Mouse (Mus musculus) layer of hippocampus, postnatal 25 days (tissue): Measurements from ENCODE around the gene Csf3. TPM values are rescaled to one million over a fixed set of nuclear protein-coding genes. Genes with fewer than 3 reads are reported as not detected.
A peak's percentile ranks its signal among the peaks of the same experiment; 100 is the strongest.
"Not testable (repeated sequence)": the region's sequence is repeated elsewhere in the genome, so short reads cannot be mapped to it uniquely, and the experiment has no call there.

Source experiments
- DNase-seq, 2 experiments: peaks; one replicate each; pipeline ENCODE4 v3.0.0; 2022; ENCODE audit warnings: mixed read lengths in 2 of 2, low spot score in 1 of 2; ENCODE audit errors: extremely low spot score in 1 of 2
- total RNA-seq, 2 experiments: library from RNA; stranded (reverse); gene quantifications; 2 replicates each; pipeline ENCODE4 v1.2.3; 2021

The Csf3 gene
- total RNA-seq, result not detected

DNA sequence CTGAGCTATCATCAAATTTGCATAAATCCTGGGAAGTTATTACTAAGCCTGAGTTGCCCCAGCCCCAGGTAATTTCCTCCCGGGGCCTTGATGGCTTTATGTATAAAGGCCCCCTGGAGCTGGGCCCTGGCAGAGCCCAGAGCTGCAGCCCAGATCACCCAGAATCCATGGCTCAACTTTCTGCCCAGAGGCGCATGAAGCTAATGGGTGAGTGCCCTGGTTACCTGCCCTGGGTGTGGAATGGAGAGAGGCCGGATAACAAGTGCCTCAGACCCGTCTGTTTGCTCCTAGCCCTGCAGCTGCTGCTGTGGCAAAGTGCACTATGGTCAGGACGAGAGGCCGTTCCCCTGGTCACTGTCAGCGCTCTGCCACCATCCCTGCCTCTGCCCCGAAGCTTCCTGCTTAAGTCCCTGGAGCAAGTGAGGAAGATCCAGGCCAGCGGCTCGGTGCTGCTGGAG, at the start of gene Csf3:
TSS of gene Csf3 (plus strand) at position 51 of the 458 bp plus-strand sequence.
- DNase-seq, result no peak

GRCm38 (mm10) chr11:98655076-98655475, 46.0 kb upstream of the Csf3 start:
- DNase-seq, result peak in 1 of 2 experiments; percentile 39

DNA sequence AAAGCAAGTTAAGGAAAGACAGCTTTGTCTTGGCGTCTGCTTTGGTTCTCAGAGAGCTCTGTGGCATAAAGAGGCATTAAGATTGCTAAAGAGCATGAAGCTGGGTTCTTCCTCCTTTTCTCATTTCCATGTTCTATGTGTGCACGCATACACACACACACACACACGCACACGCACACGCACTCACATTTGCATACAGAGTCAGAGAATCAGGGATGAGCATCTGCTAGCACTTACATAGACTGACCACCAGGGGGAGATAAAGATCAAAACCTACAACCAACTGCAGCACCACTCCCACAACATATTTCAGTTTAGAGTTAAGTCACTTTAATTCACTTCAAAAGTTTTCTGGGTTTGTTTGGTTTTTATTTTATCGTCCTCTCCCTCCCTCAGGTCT, 40.5 kb upstream of the Csf3 start:
- DNase-seq, result peak in 1 of 2 experiments; percentile 14

- no peak for DNase-seq
These were observed 37.0 kb upstream of the Csf3 start, which contains the start of gene Gsdma for GRCm38 (mm10) chr11:98664091-98664490. Gsdma (plus strand) TSS chr11:98664351.

DNA sequence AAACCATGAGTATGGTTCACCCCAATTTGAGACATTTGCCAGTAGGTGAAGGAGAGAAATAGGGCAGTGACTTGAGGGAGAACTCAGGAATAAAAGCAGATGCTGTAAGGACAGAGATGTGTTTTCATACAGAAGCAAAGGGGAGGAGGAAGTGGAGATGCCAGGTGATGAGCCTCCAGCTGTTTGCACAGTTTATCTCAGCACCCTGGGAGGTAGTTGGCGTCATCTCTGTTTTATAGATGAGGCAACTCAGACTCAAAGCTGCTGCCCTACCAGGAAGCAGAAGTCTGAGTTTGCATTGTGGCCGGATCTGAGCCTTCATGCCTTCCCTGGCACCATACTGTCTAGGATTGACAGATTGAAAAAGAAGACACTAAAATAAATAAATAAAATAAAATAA, 32.1 kb upstream of the Csf3 start:
- DNase-seq, result no peak

DNA sequence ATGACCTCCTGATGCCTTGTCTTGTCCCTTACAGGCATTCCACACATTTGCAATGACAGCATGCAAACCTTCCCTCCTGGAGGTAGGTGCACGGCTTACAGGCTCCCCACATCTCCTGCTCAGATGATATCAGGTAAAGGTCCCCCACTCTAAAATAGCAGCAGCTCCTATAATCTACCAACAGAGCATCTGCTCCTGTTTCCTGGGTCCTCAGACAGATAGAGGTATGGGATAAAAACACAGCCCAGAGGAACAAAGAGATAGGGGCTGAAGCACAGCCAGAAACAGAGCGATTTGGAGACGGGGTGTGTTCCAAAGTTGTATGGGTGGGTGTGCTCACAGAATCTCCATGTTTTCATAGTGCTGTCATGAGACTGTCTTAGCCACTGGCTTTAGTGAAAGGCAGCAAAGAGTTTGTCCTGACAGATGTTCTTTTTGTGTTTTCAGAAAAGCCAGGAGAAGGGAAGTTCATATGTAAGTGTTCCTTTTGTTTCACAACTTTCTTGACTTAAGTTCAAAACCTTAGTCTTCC, 29.7 kb upstream of the Csf3 start:
- no peak for DNase-seq

- DNase-seq, result no peak
These were observed 29.2 kb upstream of the Csf3 start for GRCm38 (mm10) chr11:98671857-98672256.

GRCm38 (mm10) chr11:98672482-98672881, 28.6 kb upstream of the Csf3 start:
- DNase-seq, result no peak

DNA sequence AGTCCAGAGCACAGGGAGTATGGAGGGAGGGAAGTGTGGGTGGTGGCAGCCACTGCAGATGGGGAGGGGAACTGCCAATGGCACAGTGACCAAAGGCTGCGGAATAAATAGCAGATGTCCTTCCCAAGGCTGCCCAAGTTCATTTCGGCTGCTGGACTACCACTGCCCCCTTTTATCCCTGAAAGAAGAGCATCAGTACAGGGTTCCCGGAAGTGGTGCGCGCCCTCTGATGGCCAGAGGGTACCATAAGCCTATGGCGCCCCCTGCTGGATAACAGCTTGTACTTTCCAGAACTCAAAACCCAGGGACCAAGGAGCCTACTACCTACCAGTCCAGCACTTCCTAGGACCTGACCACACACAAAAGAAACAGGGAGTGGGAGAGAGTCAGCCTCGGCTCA, 27.9 kb upstream of the Csf3 start:
- peak; percentile 22 to 48 for DNase-seq

DNA sequence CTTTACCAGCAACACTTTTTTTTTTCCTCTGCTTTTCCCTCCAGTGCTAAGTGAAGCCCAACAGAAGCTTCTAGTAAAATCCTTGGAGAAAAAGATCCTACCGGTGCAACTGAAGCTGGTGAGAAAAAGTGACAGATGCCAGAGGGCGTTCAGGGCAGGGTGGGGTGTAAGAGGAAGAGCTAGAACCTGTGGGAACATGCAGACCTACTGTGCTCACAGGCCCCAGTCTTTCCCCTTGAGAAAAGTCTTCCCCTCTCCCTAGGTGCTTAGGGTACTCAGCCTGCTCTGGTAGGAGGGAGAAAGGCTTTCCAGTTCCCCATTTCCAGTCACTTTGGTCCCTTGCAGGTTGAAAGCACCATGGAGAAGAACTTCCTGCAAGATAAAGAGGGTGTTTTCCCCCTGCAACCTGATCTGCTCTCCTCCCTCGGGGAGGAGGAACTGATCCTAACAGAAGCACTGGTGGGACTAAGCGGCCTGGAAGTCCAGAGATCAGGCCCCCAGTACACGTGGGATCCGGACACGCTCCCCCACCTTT, 25.2 kb upstream of the Csf3 start:
- no peak for DNase-seq

DNA sequence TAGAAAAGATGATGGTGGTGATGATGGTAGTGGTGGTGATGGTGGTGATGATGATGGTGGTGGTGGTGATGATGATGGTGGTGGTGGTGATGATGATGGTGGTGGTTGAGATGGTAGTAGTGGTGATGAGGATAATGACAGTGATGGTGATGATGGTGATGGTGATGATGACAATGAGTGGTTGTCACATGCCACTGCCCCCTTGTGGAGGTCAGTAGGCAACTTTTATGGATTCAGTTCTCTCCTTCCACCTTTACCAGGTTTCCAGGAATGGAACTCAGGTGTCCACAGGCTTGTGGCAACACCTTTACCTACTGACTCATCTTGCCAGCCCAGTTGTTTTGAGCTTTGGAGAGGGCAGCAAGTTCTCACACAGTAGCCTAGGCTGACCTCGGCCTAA, 21.0 kb upstream of the Csf3 start:
- no peak for DNase-seq

DNA sequence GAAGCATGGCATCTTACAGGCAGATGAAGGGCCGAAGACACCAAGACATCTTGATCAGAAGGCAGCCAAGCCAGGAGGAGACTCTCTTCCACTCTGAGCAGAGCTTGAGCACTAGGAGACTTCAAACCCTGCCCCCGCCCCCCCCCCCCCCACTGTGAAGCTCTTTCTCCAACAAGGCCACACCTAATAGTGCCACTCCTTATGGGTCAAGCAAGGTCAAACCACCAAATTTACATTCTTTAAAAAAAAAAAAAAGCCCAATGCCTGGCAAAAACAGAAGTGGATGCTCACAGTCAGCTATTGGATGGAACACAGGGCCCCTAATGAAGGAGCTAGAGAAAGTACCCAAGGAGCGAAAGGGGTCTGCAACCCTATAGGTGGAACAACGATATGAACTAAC, 20.5 kb upstream of the Csf3 start:
- not testable (repeated sequence) for DNase-seq

GRCm38 (mm10) chr11:98681186-98681585, 19.9 kb upstream of the Csf3 start:
- DNase-seq, result no peak

- peak; percentile 94 to 96 for DNase-seq
These were observed 19.0 kb upstream of the Csf3 start, which contains the start of gene Psmd3 for GRCm38 (mm10) chr11:98681786-98682745. Psmd3 (plus strand) TSS chr11:98682554.

DNA sequence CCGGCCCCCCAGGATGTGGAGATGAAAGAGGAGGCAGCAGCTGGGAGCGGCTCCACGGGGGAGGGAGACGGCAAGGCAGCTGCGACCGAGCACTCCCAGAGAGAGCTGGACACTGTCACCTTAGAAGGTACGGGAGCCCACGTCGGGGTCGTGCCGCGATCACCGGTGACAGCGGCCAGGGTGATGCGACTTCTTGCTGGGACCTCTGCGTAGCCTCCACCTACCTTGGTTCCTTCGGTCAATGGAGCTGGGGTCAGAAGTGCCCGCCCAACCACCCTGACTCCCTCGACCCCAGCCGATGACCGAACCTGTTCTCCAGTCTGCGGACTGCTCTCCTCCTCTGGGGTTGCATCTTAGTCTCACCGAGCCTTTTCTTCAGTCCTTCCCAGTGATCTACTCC, 18.3 kb upstream of the Csf3 start:
- no peak for DNase-seq

DNA sequence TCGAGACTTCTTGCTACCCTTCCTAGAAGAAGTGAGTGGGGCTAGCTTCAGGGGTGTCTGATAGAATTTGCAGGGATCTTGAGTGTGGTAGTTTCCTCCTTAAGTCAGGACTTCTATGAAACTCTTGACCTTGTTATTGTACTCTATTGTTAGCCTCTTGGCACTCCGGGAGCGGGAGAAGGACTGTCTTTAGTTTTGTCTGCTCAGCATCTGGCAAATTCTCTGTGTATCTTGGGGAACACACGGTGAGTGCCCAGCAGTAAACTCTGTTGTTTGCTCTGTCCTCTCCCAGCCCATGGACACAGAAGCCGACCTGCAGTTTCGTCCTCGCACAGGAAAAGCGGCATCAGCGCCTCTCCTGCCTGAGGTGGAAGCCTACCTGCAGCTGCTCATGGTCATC, 15.4 kb upstream of the Csf3 start:
- no peak for DNase-seq

DNA sequence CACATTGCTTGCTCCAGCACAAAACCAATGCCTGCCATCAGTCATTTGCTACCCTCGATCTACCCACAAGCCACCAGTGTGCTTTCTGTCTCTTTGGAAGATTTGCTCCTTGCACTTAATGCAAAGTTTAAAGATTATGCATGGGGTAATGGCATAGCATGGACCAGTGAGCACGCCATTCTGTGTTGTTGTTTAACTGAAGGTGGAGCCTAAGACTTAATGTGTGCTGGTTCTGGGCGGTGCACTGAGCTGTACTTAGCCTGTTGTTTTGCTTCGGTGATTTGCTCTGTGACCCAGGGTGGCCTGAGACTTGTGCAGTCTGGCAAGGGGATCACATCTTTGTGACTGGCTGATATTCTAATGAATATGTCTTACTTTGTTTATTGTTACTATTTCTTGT, 14.1 kb upstream of the Csf3 start:
- DNase-seq, result no peak

- no peak for DNase-seq
These were observed 13.1 kb upstream of the Csf3 start for GRCm38 (mm10) chr11:98688009-98688408.

- DNase-seq, result no peak
These were observed 7.9 kb upstream of the Csf3 start for GRCm38 (mm10) chr11:98693201-98693600.

DNA sequence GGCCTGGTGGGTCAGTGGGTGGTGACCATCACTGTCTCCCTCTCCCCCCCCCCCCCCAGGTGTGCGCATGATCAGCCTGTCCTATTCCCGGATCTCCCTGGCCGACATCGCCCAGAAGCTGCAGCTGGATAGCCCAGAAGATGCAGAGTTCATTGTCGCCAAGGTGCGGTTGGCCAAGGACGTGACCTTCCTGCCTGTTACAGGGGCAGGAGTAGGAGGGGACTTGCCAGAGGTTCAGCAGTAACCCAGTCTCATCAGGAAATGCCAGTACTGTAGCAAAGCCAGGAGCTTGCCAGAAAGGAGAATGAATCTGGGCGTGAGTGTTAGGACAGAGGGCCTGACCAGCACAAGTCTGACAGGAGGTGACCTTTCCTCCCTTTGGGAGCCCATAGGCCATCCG, 7.3 kb upstream of the Csf3 start:
- DNase-seq, result no peak

DNA sequence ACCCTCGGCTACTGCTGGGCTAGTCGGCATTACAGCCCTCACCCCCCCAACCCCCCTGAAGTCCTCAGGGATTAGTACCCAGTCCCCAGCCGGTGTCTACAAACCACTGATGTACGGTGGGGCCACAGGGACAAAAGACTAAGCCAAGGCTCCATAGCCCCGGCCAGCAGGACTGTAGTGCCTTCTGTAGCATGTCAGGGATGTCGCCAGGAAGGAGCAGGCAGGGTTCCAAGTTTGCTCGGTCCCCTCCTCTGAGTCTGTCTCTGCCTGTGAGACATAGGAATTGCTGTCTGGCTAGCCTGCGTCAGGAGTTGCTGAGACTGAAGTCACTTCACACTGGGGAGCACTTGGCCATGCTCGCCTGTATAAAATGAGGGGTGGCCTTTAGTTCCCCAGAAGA, 6.8 kb upstream of the Csf3 start:
- no peak for DNase-seq
